Mouse (Mus musculus) midbrain, embryonic 14.5 days (tissue): Measurements from ENCODE around the gene Tcaf2. TPM values are rescaled to one million over a fixed set of nuclear protein-coding genes. Genes with fewer than 3 reads are reported as not detected.

Experiments
- ATAC-seq: fragments of 200-750 bp; cut with Nextera tagmentation; 2 replicates; pipeline ENCODE4 v1.8.0; 2017; ENCODE audit warnings: moderate number of reproducible peaks, moderate library complexity; ENCODE audit not compliant: low FRiP score, low TSS enrichment
- DNase-seq: peaks from one replicate; pipeline ENCODE4 v3.0.0-alpha.2; 2015
- H3K27ac ChIP-seq: fragments of 300-500 bp; sonication (generic); replicated peaks from 2 replicates; pipeline ENCODE4 v1.5.1; 2014; ENCODE audit warnings: mild to moderate bottlenecking, low read depth, low read length, moderate library complexity
- H3K27me3 ChIP-seq: fragments of 300-500 bp; sonication (generic); 2 replicates; pipeline ENCODE4 v1.6.1; 2014; ENCODE audit warnings: low read length, control low read depth, mixed read lengths; ENCODE audit not compliant: control insufficient read depth, insufficient read depth
- H3K36me3 ChIP-seq: fragments of 300-500 bp; sonication (generic); 2 replicates; pipeline ENCODE4 v1.6.1; 2014; ENCODE audit warnings: low read length, control low read depth; ENCODE audit not compliant: control insufficient read depth, insufficient read depth
- H3K4me1 ChIP-seq: fragments of 300-500 bp; sonication (generic); 2 replicates; pipeline ENCODE4 v1.6.1; 2014; ENCODE audit warnings: mild to moderate bottlenecking, antibody characterized with exemption, low read length, control low read depth; ENCODE audit not compliant: control insufficient read depth, insufficient read depth
- H3K4me2 ChIP-seq: fragments of 300-500 bp; sonication (generic); 2 replicates; pipeline ENCODE4 v1.6.1; 2014; ENCODE audit warnings: mild to moderate bottlenecking, low read length, moderate library complexity
- H3K4me3 ChIP-seq: fragments of 300-500 bp; sonication (generic); replicated peaks from 2 replicates; pipeline ENCODE4 v1.5.1; 2014; ENCODE audit warnings: low read depth, low read length
- H3K9ac ChIP-seq: fragments of 300-500 bp; sonication (generic); replicated peaks from 2 replicates; pipeline ENCODE4 v1.6.1; 2014; ENCODE audit warnings: mild to moderate bottlenecking, low read length, moderate library complexity
- H3K9me3 ChIP-seq: fragments of 300-500 bp; sonication (generic); 2 replicates; pipeline ENCODE4 v1.6.1; 2016; ENCODE audit warnings: low read length, control low read depth, mixed read lengths; ENCODE audit not compliant: control insufficient read depth
- WGBS: fragments of 180-500 bp; shearing (Covaris S2); extraction: QIAGEN DNeasy Blood & Tissue Kit; methylation state at CpG from one replicate; pipeline ENCODE4 v1.1.7; 2014; 5-methylcytosine and 5-hydroxymethylcytosine counted together
- polyA plus RNA-seq: library from polyadenylated mRNA; unstranded; fragments of >200 nt; fragmentation: Nextera tagmentation; extraction: Ambion mirVana; gene quantifications from 2 replicates; pipeline ENCODE4 v1.2.1, GENCODE M21; 2014

Gene Tcaf2
- polyA plus RNA-seq, 1 experiment from 2014 or later = 0.93 TPM

DNA sequence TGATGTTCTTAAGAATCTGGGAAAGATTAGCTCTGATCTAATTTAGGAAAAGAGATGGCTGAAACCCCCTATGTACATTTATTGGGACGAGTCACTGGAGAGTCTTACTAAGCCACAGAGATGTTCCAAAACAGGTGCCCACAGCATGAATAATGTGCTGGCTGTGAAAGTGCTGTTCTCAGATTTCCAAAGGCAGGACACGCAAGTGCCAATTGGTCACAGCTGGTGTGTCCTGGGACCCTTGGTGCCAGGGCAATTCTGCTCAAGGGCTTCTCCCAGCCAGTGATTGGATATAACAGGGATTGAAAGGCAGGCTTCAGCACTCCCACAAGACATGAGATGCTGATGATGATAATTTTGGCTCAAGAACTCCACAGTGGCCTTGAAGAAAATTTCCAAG is 16.7 kb upstream of the Tcaf2 start:
- ATAC-seq (no peak), DNase-seq (no peak)

DNA sequence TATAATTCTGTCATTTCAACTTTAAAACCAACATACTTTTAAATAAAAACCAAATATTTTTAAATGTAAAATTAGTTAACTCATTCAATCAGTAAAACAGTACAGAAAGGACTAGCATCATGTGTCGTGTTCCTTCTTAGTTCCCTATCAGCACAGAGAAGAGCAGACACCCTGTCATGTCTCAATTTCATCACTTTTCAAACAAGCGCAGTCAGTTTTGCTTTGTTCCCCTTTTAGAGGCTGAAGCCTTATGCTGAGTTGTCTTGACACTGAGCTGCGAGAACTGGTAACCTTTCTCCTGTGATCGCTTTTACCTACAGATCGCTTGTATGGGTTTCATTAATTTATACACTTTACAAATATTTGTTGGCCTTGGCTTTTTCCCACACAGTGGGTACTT is 10.7 kb downstream of the Tcaf2 start:
- Histone ChIP-seq H3K27ac (no peak overlapping the region), H3K4me1 (no peaks in the 10 kb centered on the region), H3K36me3 (no peaks in the 10 kb centered on the region), H3K9me3 (no peaks in the 10 kb centered on the region), H3K27me3 (no peaks in the 10 kb centered on the region), H3K4me3 (no peak overlapping the region), H3K4me2 (no peak overlapping the region), H3K9ac (no peak overlapping the region)
- 59% methylated on average over 5 of the region's 5 CpGs for WGBS
- DNase-seq (no peak), ATAC-seq (no peak)

More for the DNA sequence above, 16.7 kb upstream of the Tcaf2 start:
- Histone ChIP-seq H3K36me3 (no peaks in the 10 kb centered on the region), H3K4me2 (no peak overlapping the region), H3K27me3 (no peaks in the 10 kb centered on the region), H3K4me1 (no peaks in the 10 kb centered on the region), H3K9me3 (no peaks in the 10 kb centered on the region), H3K4me3 (no peak overlapping the region), H3K27ac (no peak overlapping the region), H3K9ac (no peak overlapping the region)
- 54% methylated on average over 2 of the region's 2 CpGs for WGBS

DNA sequence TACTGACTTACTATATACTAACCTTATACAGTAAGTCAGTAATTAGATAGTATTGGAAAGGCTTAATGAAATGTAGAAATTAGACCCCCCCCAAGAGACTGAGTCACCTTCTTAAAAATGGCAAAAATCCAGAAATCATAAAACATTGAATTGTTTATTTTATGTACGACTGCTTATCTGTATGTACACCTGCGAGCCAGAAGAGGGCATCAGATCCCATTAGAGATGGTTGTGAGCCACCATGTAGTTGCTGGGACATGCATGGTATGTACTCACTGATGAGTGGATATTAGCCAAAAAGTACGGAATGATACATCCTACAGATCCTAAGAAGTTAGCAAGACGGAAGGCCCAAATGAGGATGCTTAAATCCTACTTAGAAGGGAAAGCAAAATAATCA is 13.7 kb downstream of the Tcaf2 start:
- H3K4me3 ChIP-seq = no peak overlapping the region
- WGBS = 85% methylated on average over 4 of the region's 4 CpGs
- ATAC-seq (no peak), DNase-seq (no peak)
- no peaks in the 10 kb centered on the region for H3K27me3 ChIP-seq
- H3K36me3 ChIP-seq = no peaks in the 10 kb centered on the region
- no peaks in the 10 kb centered on the region for H3K4me1 ChIP-seq
- no peak overlapping the region for H3K9ac ChIP-seq
- H3K9me3 ChIP-seq = no peaks in the 10 kb centered on the region
- H3K27ac ChIP-seq = no peak overlapping the region
- no peak overlapping the region for H3K4me2 ChIP-seq

DNA sequence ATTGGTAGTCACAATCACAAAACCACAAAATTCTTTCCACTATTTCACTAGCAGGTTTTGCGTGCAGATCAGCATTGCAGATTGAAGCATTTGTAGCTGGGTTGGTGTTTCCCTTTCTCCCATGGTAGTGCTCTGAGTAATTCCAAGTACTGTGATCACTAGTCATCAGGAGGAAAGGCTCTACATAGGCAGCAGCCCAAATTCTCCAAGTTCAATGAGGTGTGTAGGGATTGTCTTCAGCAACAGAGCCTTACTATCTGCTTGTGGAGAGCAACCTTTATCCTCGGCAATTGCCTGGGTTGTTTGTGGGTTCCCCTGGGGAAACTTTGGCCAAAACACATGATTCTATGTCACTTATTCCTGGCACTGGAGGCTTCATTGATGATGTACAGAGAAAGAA is 28.1 kb downstream of the Tcaf2 start:
- no peaks in the 10 kb centered on the region for H3K36me3 ChIP-seq
- H3K4me3 ChIP-seq = no peak overlapping the region
- H3K27me3 ChIP-seq = no peaks in the 10 kb centered on the region
- ATAC-seq (no peak), DNase-seq (no peak)
- 77% methylated on average over 2 of the region's 2 CpGs for WGBS
- no peak overlapping the region for H3K27ac ChIP-seq
- H3K9me3 ChIP-seq = no peaks in the 10 kb centered on the region
- H3K9ac ChIP-seq = no peak overlapping the region
- H3K4me1 ChIP-seq = no peaks in the 10 kb centered on the region
- no peak overlapping the region for H3K4me2 ChIP-seq

DNA sequence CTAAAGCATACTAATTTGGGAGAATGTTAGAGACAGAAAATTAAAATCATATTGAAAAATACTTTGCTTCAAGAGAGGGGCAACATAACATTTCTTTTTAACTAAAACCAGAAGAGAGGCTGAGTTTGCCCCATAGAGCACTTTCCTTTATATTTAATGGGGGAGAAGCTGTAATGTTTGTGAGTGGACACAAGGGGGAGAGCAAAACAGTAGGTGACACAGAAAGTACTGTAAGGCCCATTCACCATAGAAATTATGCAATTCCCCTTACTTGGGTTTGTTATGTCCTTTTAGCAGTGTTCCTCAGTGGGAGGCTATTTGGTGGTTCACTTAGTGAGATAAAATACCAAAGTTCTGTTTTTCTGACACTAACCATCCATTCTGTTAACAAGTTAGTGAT is 32.8 kb downstream of the Tcaf2 start:
- no peak overlapping the region for H3K4me3 ChIP-seq
- H3K4me1 ChIP-seq = no peaks in the 10 kb centered on the region
- no peaks in the 10 kb centered on the region for H3K9me3 ChIP-seq
- no peak overlapping the region for H3K27ac ChIP-seq
- H3K27me3 ChIP-seq = no peaks in the 10 kb centered on the region
- no peak overlapping the region for H3K4me2 ChIP-seq
- no peak for ATAC-seq
- H3K36me3 ChIP-seq = no peaks in the 10 kb centered on the region
- peak; percentile 64 for DNase-seq
- no peak overlapping the region for H3K9ac ChIP-seq

DNA sequence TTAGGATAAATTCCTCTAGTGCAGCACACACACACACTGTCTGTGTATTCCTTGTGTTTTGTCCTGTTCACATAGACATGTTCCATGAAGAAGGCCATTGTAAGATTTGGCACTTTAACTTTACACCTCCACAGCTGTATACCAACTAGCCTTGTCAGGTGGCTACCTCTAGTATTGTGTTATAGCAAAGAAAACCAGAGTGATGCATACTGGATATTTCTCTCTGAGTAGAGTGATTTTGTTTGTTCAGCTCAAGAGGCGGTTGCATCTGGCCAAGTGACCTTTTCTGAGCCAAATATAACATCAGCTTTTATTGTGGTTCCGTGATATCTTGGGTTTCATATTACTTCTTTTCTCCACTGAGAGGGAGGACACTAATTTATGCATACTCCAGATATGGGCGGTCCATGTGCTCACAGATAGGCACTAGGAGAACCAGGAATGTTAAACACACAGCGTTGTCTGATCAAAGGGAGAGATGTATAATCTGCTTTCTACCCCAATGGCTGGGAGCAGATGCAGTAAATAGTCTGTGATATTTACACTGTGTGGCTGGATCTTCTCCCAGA is 34.0 kb downstream of the Tcaf2 start:
- Histone ChIP-seq H3K9ac (no peak overlapping the region), H3K27ac (no peak overlapping the region), H3K9me3 (no peaks in the 10 kb centered on the region), H3K36me3 (no peaks in the 10 kb centered on the region), H3K4me2 (no peak overlapping the region), H3K27me3 (no peaks in the 10 kb centered on the region), H3K4me3 (no peak overlapping the region), H3K4me1 (no peaks in the 10 kb centered on the region)
- ATAC-seq (no peak), DNase-seq (no peak)
- WGBS = 72% methylated on average over 4 of the region's 4 CpGs

DNA sequence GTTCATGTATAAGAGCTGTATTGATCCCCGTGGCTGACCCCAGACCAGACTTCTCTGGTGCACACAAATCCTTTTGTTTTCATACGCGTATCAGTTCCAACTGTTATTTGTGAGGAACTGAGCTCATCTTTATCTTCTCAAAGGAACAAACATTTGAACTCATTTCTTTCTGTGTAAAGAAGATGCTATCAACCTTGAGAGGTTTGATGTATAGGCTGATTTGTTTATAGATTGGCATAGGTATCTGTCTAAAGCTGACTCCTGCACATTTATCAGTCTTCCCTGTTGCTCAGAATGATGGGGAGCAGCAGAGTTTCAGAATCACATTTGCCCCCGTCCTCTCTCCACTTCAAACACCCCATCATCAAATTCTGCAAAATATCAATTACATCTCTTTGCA is 47.5 kb downstream of the Tcaf2 start, which contains the start of gene Tcaf3:
Gene Tcaf3, minus strand, starts transcription at position 101 of the 400 bp plus-strand sequence.
- H3K4me3 ChIP-seq = no peak within 1 kb of the TSS
- no peak for ATAC-seq
- 69% methylated on average over 4 of the region's 4 CpGs for WGBS

DNA sequence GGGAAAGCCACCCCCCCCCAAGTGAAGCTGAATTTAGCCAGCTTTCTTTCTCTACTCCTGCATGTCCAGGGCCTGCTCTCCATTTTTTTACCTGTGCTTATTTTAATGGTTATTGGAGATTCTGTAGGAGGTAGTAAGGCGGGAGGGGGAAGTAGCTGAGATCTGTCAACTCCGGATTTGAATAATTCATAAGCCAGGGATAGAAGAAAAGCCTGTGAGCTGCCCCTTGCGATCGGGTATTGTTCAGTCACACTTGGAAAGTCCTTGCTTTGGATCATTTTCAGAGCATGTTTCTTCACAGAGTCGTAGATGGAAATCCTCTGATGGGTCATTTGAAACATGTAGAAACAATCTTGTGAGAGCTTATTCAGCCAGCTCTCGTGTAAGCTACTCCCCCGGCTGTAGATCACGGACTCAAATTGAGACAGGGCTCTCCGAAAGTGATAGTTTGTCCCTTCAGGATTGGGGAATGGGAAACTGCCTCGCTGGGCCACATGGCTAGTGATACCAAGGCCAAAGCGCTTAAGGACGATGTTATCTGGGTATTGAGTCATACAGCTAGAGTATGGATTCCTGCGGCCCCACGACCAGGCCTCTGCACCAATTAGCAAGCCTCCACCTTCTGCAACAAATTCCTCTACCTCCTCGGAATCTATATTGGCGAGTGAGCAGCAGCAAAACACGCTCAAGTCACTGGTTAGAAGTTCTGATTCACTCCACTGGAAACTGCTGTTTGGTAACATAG is 51.7 kb downstream of the Tcaf2 start:
- ATAC-seq (no peak), DNase-seq (peak; percentile 29)
- no peak overlapping the region for H3K4me3 ChIP-seq
- H3K27ac ChIP-seq = no peak overlapping the region
- no peaks in the 10 kb centered on the region for H3K27me3 ChIP-seq
- peaks cover 5% of the 10 kb centered on the region; the same call in 1 of the 2 replicates for H3K4me1 ChIP-seq
- H3K9ac ChIP-seq = no peak overlapping the region
- 47% methylated on average over 17 of the region's 17 CpGs for WGBS
- no peaks in the 10 kb centered on the region for H3K9me3 ChIP-seq
- no peaks in the 10 kb centered on the region for H3K36me3 ChIP-seq
- H3K4me2 ChIP-seq = 0 out of 2 replicates have a peak overlapping the region, but pooled peaks have one; percentile 25

More for the DNA sequence above, 47.5 kb downstream of the Tcaf2 start, which contains the start of gene Tcaf3:
- Histone ChIP-seq H3K9me3 (no peaks in the 10 kb centered on the region), H3K4me1 (peaks cover 5% of the 10 kb centered on the region; the same call in 1 of the 2 replicates), H3K4me2 (no peak within 1 kb of the TSS), H3K27me3 (no peaks in the 10 kb centered on the region), H3K9ac (no peak within 1 kb of the TSS), H3K27ac (no peak within 1 kb of the TSS), H3K36me3 (no peaks in the 10 kb centered on the region)
- DNase-seq = no peak

DNA sequence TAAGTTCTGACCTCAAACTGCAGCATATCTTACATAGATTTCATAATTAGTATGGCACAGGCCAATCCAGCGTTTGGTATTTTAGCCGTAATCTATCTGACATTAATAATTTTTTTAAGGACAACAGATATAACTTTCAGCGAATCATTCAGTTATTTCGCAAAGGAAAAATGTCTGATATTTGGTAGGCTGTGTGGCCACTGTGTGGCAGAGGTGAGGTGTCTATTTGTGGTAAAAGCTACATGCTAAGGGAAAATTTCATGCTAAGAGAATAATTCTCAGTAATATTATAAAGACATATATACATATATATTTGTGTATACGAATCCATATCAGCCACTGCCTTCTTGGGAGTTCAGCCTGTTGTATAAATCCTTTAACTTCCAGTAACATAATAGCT is 58.5 kb downstream of the Tcaf2 start:
- no peak overlapping the region for H3K4me3 ChIP-seq
- no peak overlapping the region for H3K4me2 ChIP-seq
- WGBS = 86% methylated on average over 5 of the region's 5 CpGs
- no peak overlapping the region for H3K9ac ChIP-seq
- no peaks in the 10 kb centered on the region for H3K9me3 ChIP-seq
- ATAC-seq = no peak
- no peaks in the 10 kb centered on the region for H3K36me3 ChIP-seq
- H3K4me1 ChIP-seq = no peaks in the 10 kb centered on the region
- H3K27me3 ChIP-seq = no peaks in the 10 kb centered on the region
- no peak overlapping the region for H3K27ac ChIP-seq
- DNase-seq = no peak
